Mouse (Mus musculus) testis, adult 2 months (tissue): ENCODE results near the gene Prdm16.

Experiments
- CTCF ChIP-seq: fragments of 200-500 bp; IDR thresholded peaks from 2 replicates; pipeline ENCODE4 v1.5.1; 2012; ENCODE audit warnings: low read depth, mild to moderate bottlenecking, inconsistent platforms, low read length, moderate library complexity; ENCODE audit not compliant: control insufficient read depth, insufficient read depth, insufficient replicate concordance
- POLR2A ChIP-seq: fragments of 200-500 bp; IDR thresholded peaks from 2 replicates; pipeline ENCODE4 v1.6.1; 2012; ENCODE audit warnings: low read depth, mild to moderate bottlenecking, inconsistent platforms, low read length, moderate library complexity; ENCODE audit not compliant: control insufficient read depth

- TF ChIP-seq CTCF (no peak), POLR2A (no peak)
Measured at GRCm38 (mm10) chr4:154523898-154524297, 112.8 kb downstream of the Prdm16 start.
